Mouse (Mus musculus) liver, embryonic 13.5 days (tissue): Measurements from ENCODE around the gene Ccdc187. TPM values are rescaled to one million over a fixed set of nuclear protein-coding genes. Genes with fewer than 3 reads are reported as not detected.

ENCODE experiments used
- ATAC-seq: fragments of 200-750 bp; cut with Nextera tagmentation; 2 replicates; pipeline ENCODE4 v1.8.0; 2017; ENCODE audit warnings: low read depth, mild to moderate bottlenecking, moderate number of reproducible peaks, moderate library complexity
- DNase-seq: peaks from one replicate; pipeline ENCODE4 v3.0.0; 2022
- H3K27ac ChIP-seq: fragments of 300-500 bp; sonication (generic); 2 replicates; pipeline ENCODE4 v1.5.1; 2015; ENCODE audit warnings: moderate library complexity, mild to moderate bottlenecking, inconsistent platforms
- H3K27me3 ChIP-seq: fragments of 300-500 bp; sonication (generic); 2 replicates; pipeline ENCODE4 v1.6.1; 2015; ENCODE audit warnings: mild to moderate bottlenecking, inconsistent platforms
- H3K36me3 ChIP-seq: fragments of 300-500 bp; sonication (generic); 2 replicates; pipeline ENCODE4 v1.6.1; 2015; ENCODE audit warnings: mild to moderate bottlenecking, inconsistent platforms
- H3K4me1 ChIP-seq: fragments of 300-500 bp; sonication (generic); replicated peaks from 2 replicates; pipeline ENCODE4 v1.6.1; 2015; ENCODE audit warnings: inconsistent platforms
- H3K4me2 ChIP-seq: fragments of 300-500 bp; sonication (generic); 2 replicates; pipeline ENCODE4 v1.6.1; 2015; ENCODE audit warnings: inconsistent platforms, mild to moderate bottlenecking, moderate library complexity
- H3K4me3 ChIP-seq: fragments of 300-500 bp; sonication (generic); replicated peaks from 2 replicates; pipeline ENCODE4 v1.5.1; 2015; ENCODE audit warnings: mild to moderate bottlenecking, inconsistent platforms
- H3K9ac ChIP-seq: fragments of 300-500 bp; sonication (generic); 2 replicates; pipeline ENCODE4 v1.6.1; 2015; ENCODE audit warnings: mild to moderate bottlenecking, inconsistent platforms
- H3K9me3 ChIP-seq: fragments of 300-500 bp; sonication (generic); replicated peaks from 2 replicates; pipeline ENCODE4 v1.6.1; 2016; ENCODE audit warnings: inconsistent platforms
- WGBS: fragments of 180-500 bp; shearing (Covaris S2); methylation state at CpG from one replicate; pipeline ENCODE4 v1.1.7; 2015; ENCODE audit not compliant: insufficient replicate concordance; 5-methylcytosine and 5-hydroxymethylcytosine counted together
- polyA plus RNA-seq: library from polyadenylated mRNA; unstranded; fragments of >200 nt; fragmentation: Nextera tagmentation; extraction: Ambion mirVana; gene quantifications from 2 replicates; pipeline ENCODE4 v1.2.1, GENCODE M21; 2015

Ccdc187 gene
- polyA plus RNA-seq, 1 experiment from 2014 or later, result 0.03 TPM

- ATAC-seq, result peak; percentile 79
- 1% methylated on average over 36 of the region's 36 CpGs for whole genome bisulfite sequencing
- no peaks in the 10 kb centered on the region for H3K9me3 ChIP-seq
These were observed 57.0 kb downstream of the Ccdc187 start, which contains the start of gene Qsox2 for GRCm38 (mm10) chr2:26237290-26237782. Gene Qsox2, minus strand, starts transcription at chr2:26237525.

GRCm38 (mm10) chr2:26236681-26237289 lies 57.6 kb downstream of the Ccdc187 start:
- Histone ChIP-seq H3K9ac (peak overlapping the region; percentile 93), H3K27ac (peak overlapping the region; percentile 87), H3K4me2 (peak overlapping the region; percentile 94), H3K9me3 (no peaks in the 10 kb centered on the region), H3K27me3 (0 out of 2 replicates have a peak, but pooled peaks cover 9% of the 10 kb centered on the region), H3K36me3 (no peaks in the 10 kb centered on the region), H3K4me1 (peaks cover 38% of the 10 kb centered on the region), H3K4me3 (peak overlapping the region; percentile 95)
- WGBS, result under 1% methylated on average over 50 of the region's 51 CpGs
- ATAC-seq, result peak; percentile 31
- DNase-seq, result no peak

More at GRCm38 (mm10) chr2:26237290-26237782, 57.0 kb downstream of the Ccdc187 start, which contains the start of gene Qsox2:
- peak within 1 kb of the TSS; percentile 87 for H3K27ac ChIP-seq
- 0 out of 2 replicates have a peak, but pooled peaks cover 9% of the 10 kb centered on the region for H3K27me3 ChIP-seq
- H3K4me1 ChIP-seq, result peaks cover 38% of the 10 kb centered on the region
- DNase-seq, result peak; percentile 88
- H3K36me3 ChIP-seq, result no peaks in the 10 kb centered on the region
- H3K4me2 ChIP-seq, result peak within 1 kb of the TSS; percentile 94
- H3K9ac ChIP-seq, result peak within 1 kb of the TSS; percentile 93
- H3K4me3 ChIP-seq, result peak within 1 kb of the TSS; percentile 95

- H3K36me3 ChIP-seq, result no peaks in the 10 kb centered on the region
- WGBS, result 57% methylated on average over 2 of the region's 2 CpGs
- 0 out of 2 replicates have a peak overlapping the region, but pooled peaks have one; percentile 1 for H3K9ac ChIP-seq
- no peak overlapping the region for H3K27ac ChIP-seq
- H3K9me3 ChIP-seq, result no peaks in the 10 kb centered on the region
- DNase-seq, result no peak
- peaks cover 38% of the 10 kb centered on the region for H3K4me1 ChIP-seq
- no peak overlapping the region for H3K4me3 ChIP-seq
- ATAC-seq, result no peak
- H3K4me2 ChIP-seq, result no peak overlapping the region
- H3K27me3 ChIP-seq, result 0 out of 2 replicates have a peak, but pooled peaks cover 4% of the 10 kb centered on the region
These were observed 59.6 kb downstream of the Ccdc187 start for GRCm38 (mm10) chr2:26234771-26235170.

DNA sequence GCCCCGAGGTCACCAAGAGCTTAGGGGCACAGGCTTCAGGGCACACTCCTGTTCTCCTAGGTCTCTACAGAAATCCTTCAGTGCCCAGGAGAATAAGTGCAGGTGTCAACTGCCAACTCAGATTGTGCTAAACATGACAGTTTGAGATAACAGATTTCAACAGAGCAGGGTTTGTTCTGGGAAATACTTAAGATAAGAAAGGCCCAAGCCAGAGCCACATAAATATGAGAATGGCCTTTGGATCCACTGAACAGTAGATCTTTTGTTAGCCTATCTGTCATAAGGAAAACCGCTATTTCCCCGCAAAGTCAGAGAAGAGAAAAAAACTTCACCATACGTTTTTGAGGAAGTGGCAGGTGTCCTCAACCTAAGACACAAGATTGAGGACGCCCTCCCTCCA lies 60.1 kb downstream of the Ccdc187 start:
- Histone ChIP-seq H3K27ac (no peak overlapping the region), H3K36me3 (no peaks in the 10 kb centered on the region), H3K9ac (no peak overlapping the region), H3K4me1 (peaks cover 38% of the 10 kb centered on the region), H3K27me3 (no peaks in the 10 kb centered on the region), H3K4me3 (no peak overlapping the region), H3K9me3 (no peaks in the 10 kb centered on the region), H3K4me2 (no peak overlapping the region)
- ATAC-seq (no peak), DNase-seq (no peak)
- WGBS, result 38% methylated on average over 5 of the region's 5 CpGs

- Histone ChIP-seq H3K36me3 (peaks cover 5% of the 10 kb centered on the region; the same call in 1 of the 2 replicates), H3K4me2 (no peak overlapping the region), H3K4me3 (no peak overlapping the region), H3K27ac (no peak overlapping the region), H3K9ac (no peak overlapping the region), H3K27me3 (no peaks in the 10 kb centered on the region), H3K4me1 (peaks cover 28% of the 10 kb centered on the region), H3K9me3 (no peaks in the 10 kb centered on the region)
- ATAC-seq (no peak), DNase-seq (no peak)
- 76% methylated on average over 3 of the region's 3 CpGs for WGBS
These were observed 63.0 kb downstream of the Ccdc187 start for GRCm38 (mm10) chr2:26231366-26231765.

- Histone ChIP-seq H3K4me3 (no peak overlapping the region), H3K27ac (no peak overlapping the region), H3K9ac (no peak overlapping the region), H3K36me3 (peaks cover 8% of the 10 kb centered on the region; the same call in 1 of the 2 replicates), H3K4me2 (no peak overlapping the region), H3K9me3 (no peaks in the 10 kb centered on the region), H3K4me1 (peaks cover 17% of the 10 kb centered on the region), H3K27me3 (no peaks in the 10 kb centered on the region)
- no peak for DNase-seq
- no peak for ATAC-seq
- WGBS, result 48% methylated on average over 4 of the region's 4 CpGs
These were observed 64.1 kb downstream of the Ccdc187 start for GRCm38 (mm10) chr2:26230253-26230652.

- Histone ChIP-seq H3K4me2 (no peak overlapping the region), H3K27me3 (no peaks in the 10 kb centered on the region), H3K4me3 (no peak overlapping the region), H3K27ac (no peak overlapping the region), H3K9ac (no peak overlapping the region), H3K4me1 (no peaks in the 10 kb centered on the region; the same call in 1 of the 2 replicates), H3K36me3 (peaks cover 24% of the 10 kb centered on the region), H3K9me3 (no peaks in the 10 kb centered on the region)
- ATAC-seq (peak; percentile 43; the same call in 1 of the 2 replicates), DNase-seq (peak; percentile 22)
- WGBS, result 69% methylated on average over 1 of the region's 1 CpGs
These were observed 66.6 kb downstream of the Ccdc187 start for GRCm38 (mm10) chr2:26227788-26228187.

DNA sequence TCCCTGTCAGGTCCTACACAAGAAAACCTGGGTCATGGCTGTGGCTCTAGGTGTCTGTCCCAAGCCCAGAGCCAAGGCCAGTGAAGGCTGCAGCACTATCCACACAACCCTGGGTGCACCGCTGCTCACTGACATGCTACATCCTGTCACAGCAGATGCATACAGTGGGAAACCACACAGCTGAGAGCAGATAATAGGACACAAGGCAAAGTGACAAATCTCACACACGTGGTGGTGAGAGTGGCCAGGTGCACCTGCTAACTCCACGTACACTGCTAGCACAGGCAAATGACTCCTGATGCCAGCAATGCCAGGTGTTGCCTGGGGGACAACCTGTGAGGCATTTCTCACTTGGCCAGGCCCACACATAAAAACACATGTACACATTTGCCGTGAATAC lies 69.1 kb downstream of the Ccdc187 start:
- Histone ChIP-seq H3K4me2 (no peak overlapping the region), H3K36me3 (peaks cover 44% of the 10 kb centered on the region), H3K4me1 (no peaks in the 10 kb centered on the region), H3K4me3 (no peak overlapping the region), H3K9ac (no peak overlapping the region), H3K27ac (no peak overlapping the region), H3K9me3 (no peaks in the 10 kb centered on the region), H3K27me3 (no peaks in the 10 kb centered on the region)
- DNase-seq (no peak), ATAC-seq (no peak)
- WGBS, result 65% methylated on average over 4 of the region's 4 CpGs

- no peak overlapping the region for H3K4me2 ChIP-seq
- H3K4me1 ChIP-seq, result no peaks in the 10 kb centered on the region
- H3K27me3 ChIP-seq, result no peaks in the 10 kb centered on the region
- no peak overlapping the region for H3K27ac ChIP-seq
- no peaks in the 10 kb centered on the region for H3K9me3 ChIP-seq
- no peak overlapping the region for H3K9ac ChIP-seq
- 65% methylated on average over 3 of the region's 3 CpGs for WGBS
- no peak overlapping the region for H3K4me3 ChIP-seq
- ATAC-seq (no peak), DNase-seq (no peak)
- peaks cover 54% of the 10 kb centered on the region for H3K36me3 ChIP-seq
These were observed 70.4 kb downstream of the Ccdc187 start for GRCm38 (mm10) chr2:26223961-26224360.

- Histone ChIP-seq H3K4me3 (no peak overlapping the region), H3K36me3 (peaks cover 74% of the 10 kb centered on the region)
- WGBS, result 64% methylated on average over 3 of the region's 3 CpGs
These were observed 79.8 kb downstream of the Ccdc187 start for GRCm38 (mm10) chr2:26214526-26214925.

DNA sequence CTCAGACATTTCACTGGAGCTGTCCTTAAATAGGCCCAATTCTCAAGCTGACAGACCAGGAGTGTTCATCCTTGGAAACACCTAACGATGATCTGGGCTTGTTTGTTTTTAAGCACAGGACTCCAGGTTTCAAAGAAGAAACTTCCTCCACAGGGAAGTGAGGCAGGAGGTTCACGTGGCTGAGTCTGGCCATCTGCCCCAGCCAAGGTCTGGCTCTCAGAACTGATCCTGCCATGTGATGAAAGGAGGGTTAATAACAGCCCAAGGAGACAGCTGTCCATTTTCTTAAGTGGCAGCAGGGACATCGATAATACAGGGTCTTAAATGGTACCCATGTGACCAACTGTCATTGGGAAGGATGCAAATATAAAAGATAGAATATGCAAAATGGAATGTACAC lies 84.8 kb downstream of the Ccdc187 start:
- ATAC-seq (no peak), DNase-seq (no peak)
- Histone ChIP-seq H3K4me3 (no peak overlapping the region), H3K9ac (no peak overlapping the region), H3K4me1 (peaks cover 10% of the 10 kb centered on the region), H3K27ac (no peak overlapping the region), H3K4me2 (no peak overlapping the region), H3K36me3 (peaks cover 40% of the 10 kb centered on the region), H3K9me3 (no peaks in the 10 kb centered on the region), H3K27me3 (peaks cover 35% of the 10 kb centered on the region)
- 66% methylated on average over 3 of the region's 3 CpGs for WGBS

More at GRCm38 (mm10) chr2:26214526-26214925, 79.8 kb downstream of the Ccdc187 start:
- H3K27me3 ChIP-seq, result no peaks in the 10 kb centered on the region
- H3K4me1 ChIP-seq, result no peaks in the 10 kb centered on the region
- no peak overlapping the region for H3K9ac ChIP-seq
- H3K9me3 ChIP-seq, result no peaks in the 10 kb centered on the region
- H3K27ac ChIP-seq, result no peak overlapping the region
- ATAC-seq (no peak), DNase-seq (no peak)
- no peak overlapping the region for H3K4me2 ChIP-seq
